Mouse (Mus musculus) heart, adult 11 months (tissue): Measurements from ENCODE around the gene Defa37.
"Not testable (repeated sequence)": the region's sequence is repeated elsewhere in the genome, so short reads cannot be mapped to it uniquely, and the experiment has no call there.

Source experiments
- DNase-seq: peaks from one replicate; pipeline ENCODE4 v3.0.0; 2022

The Defa37 gene

DNA sequence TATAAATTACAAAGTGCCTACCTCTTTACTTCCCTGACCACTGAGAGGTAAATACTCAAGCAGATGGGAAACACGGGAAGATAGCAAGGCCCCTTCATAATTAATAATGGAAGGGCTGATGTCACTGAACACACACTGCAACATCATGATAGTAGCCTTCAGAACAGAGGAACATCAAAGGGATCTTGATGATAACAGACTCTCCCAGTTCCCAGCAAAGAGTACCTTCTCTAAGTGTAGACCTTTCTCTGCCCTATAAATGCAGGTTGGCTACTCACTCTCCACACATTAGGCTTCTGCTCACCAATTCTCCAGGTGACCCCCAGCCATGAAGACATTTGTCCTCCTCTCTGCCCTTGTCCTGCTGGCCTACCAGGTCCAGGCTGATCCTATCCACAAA, at the start of gene Defa37:
Defa37 (plus strand) TSS at position 301 of the 400 bp plus-strand sequence.
- DNase-seq = not testable (repeated sequence)

DNA sequence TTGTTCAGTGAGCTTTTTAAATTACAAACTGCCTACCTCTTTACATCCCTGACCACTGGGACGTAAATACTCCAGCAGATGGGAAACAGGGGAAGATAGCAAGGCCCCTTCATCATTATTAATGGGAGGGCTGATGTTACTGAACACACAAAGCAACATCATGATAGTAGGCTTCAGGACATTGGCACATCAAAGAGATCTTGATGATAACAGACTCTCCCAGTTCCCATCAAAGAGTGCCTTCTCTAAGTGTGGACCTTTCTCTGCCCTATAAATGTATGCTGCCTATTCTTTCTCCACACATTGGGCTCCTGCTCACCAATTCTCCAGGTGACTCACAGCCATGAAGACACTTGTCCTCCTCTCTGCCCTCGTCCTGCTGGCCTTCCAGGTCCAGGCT, 36.5 kb upstream of the Defa37 start, which contains the start of gene Defa32:
Defa32 (plus strand) TSS at position 301 of the 400 bp plus-strand sequence.
- DNase-seq = not testable (repeated sequence)

DNA sequence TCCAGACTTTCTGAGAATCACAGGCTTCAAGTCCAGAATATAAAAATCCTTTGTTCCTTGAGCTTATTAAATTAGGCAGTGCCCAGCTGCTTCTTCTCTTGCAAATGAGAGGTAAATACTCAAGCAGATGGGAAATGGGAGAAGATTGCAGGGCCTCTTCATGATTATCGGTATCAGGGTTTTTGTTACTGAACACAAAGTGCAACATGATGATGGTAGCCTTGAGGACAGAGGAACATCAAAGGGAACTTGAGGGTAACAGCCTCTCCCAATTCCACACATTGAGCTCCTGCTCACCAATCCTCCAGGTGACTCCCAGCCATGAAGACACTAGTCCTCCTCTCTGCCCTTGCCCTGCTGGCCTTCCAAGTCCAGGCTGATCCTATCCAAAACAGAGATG, 17.5 kb downstream of the Defa37 start, which contains the start of gene Defa28:
Defa28 (plus strand) TSS at position 301 of the 400 bp plus-strand sequence.
- DNase-seq = not testable (repeated sequence)

DNA sequence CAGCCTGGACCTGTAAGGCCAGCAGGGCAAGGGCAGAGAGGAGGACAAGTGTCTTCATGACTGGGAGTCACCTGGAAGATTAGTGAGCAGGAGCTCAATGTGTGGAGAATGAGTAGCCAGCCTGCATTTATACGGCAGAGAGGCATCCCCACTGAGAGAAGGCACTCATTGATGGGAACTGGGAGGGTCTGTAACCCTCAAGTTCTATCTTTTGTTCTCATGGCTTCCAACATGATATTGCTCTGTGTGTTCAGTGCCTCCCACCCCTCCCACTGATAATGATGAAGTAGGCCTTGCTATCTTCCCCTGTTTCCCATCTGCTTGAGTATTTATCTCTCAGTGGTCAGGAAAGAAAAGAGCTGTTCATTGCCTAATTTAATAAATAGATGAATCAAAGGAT, 29.2 kb downstream of the Defa37 start, which contains the start of gene Gm7861:
Gm7861 (minus strand) TSS at position 101 of the 400 bp plus-strand sequence.
- not testable (repeated sequence) for DNase-seq
